Mouse (Mus musculus) embryonic facial prominence, embryonic 13.5 days (tissue): ENCODE results near the gene Eral1. TPM values are rescaled to one million over a fixed set of nuclear protein-coding genes. Genes with fewer than 3 reads are reported as not detected.

Experiments
- ATAC-seq: fragments of 200-750 bp; cut with Nextera tagmentation; 2 replicates; pipeline ENCODE4 v1.8.0; 2017; ENCODE audit warnings: low read depth; ENCODE audit not compliant: insufficient number of reproducible peaks, insufficient read depth, low FRiP score, low TSS enrichment
- H3K27ac ChIP-seq: fragments of 300-500 bp; sonication (generic); 2 replicates; pipeline ENCODE4 v1.5.1; 2015; ENCODE audit warnings: moderate library complexity, mild to moderate bottlenecking, inconsistent platforms
- H3K27me3 ChIP-seq: fragments of 300-500 bp; sonication (generic); 2 replicates; pipeline ENCODE4 v1.6.1; 2015; ENCODE audit warnings: mild to moderate bottlenecking, inconsistent platforms
- H3K36me3 ChIP-seq: fragments of 300-500 bp; sonication (generic); 2 replicates; pipeline ENCODE4 v1.6.1; 2015; ENCODE audit warnings: mild to moderate bottlenecking, inconsistent platforms
- H3K4me1 ChIP-seq: fragments of 300-500 bp; sonication (generic); 2 replicates; pipeline ENCODE4 v1.6.1; 2015; ENCODE audit warnings: inconsistent platforms
- H3K4me2 ChIP-seq: fragments of 300-500 bp; sonication (generic); 2 replicates; pipeline ENCODE4 v1.6.1; 2015; ENCODE audit warnings: moderate library complexity, mild to moderate bottlenecking, inconsistent platforms
- H3K4me3 ChIP-seq: fragments of 300-500 bp; sonication (generic); 2 replicates; pipeline ENCODE4 v1.5.1; 2015; ENCODE audit warnings: mild to moderate bottlenecking, inconsistent platforms
- H3K9ac ChIP-seq: fragments of 300-500 bp; sonication (generic); 2 replicates; pipeline ENCODE4 v1.6.1; 2015; ENCODE audit warnings: mild to moderate bottlenecking, inconsistent platforms
- H3K9me3 ChIP-seq: fragments of 300-500 bp; sonication (generic); 2 replicates; pipeline ENCODE4 v1.6.1; 2016; ENCODE audit warnings: inconsistent platforms
- WGBS: fragments of 180-500 bp; shearing (Covaris S2); methylation state at CpG from one replicate; pipeline ENCODE4 v1.1.7; 2015; ENCODE audit warnings: mixed read lengths; 5-methylcytosine and 5-hydroxymethylcytosine counted together
- microRNA counts: library from miRNA; unstranded; fragments of <30 nt; microRNA quantifications from one replicate; lab custom pipeline; 2016
- microRNA-seq: library from miRNA; unstranded; fragments of <30 nt; microRNA quantifications from one replicate; pipeline ENCODE4, GENCODE M21; 2016
- polyA plus RNA-seq: library from polyadenylated mRNA; unstranded; fragments of >200 nt; fragmentation: Nextera tagmentation; extraction: Ambion mirVana; gene quantifications from 2 replicates; pipeline ENCODE4 v1.2.1, GENCODE M21; 2015

Eral1 gene
- polyA plus RNA-seq, 1 experiment from 2014 or later: 34.8 TPM

DNA sequence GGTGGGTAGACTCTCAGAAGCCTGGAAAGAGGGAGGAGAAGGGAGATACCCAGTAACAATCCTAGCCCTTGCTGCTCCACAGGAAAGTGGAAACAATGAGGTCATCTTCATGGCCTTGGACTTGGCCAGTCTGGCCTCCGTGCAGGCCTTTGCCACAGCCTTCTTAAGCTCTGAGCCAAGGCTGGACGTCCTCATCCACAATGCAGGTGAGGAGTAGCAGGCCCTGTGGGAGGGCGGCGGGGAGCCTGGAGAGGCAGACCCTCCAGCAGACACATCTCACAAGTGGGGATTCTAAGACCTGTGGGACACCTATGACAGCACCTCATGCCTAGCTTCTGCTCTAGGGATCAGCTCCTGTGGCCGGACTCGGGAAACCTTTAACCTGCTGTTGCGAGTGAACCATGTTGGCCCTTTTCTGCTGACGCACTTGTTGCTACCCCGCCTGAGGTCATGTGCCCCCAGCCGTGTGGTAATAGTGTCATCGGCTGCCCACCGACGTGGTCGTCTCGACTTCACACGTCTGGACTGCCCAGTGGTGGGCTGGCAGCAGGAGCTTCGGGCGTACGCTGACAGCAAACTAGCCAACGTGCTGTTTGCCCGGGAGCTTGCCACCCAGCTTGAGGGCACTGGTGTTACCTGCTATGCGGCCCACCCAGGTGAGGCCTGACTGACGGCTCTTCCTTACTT, 46.1 kb downstream of the Eral1 start:
- 92% methylated on average over 23 of the region's 23 CpGs for WGBS
- Histone ChIP-seq H3K9ac (no peak overlapping the region), H3K9me3 (no peaks in the 10 kb centered on the region), H3K4me3 (no peak overlapping the region), H3K27me3 (no peaks in the 10 kb centered on the region), H3K4me2 (no peak overlapping the region), H3K4me1 (peaks cover 50% of the 10 kb centered on the region), H3K36me3 (peaks cover 20% of the 10 kb centered on the region), H3K27ac (no peak overlapping the region)
- ATAC-seq: no peak

- H3K9me3 ChIP-seq: no peaks in the 10 kb centered on the region
- peak overlapping the region; percentile 77 for H3K4me3 ChIP-seq
- H3K27me3 ChIP-seq: no peaks in the 10 kb centered on the region
- peak overlapping the region; percentile 88 for H3K9ac ChIP-seq
- H3K4me2 ChIP-seq: peak overlapping the region; percentile 80
- peaks cover 40% of the 10 kb centered on the region for H3K4me1 ChIP-seq
- peak overlapping the region; percentile 92; the same call in 1 of the 2 replicates for H3K27ac ChIP-seq
- 13% methylated on average over 5 of the region's 5 CpGs for WGBS
- no peak for ATAC-seq
- H3K36me3 ChIP-seq: peaks cover 32% of the 10 kb centered on the region
Observed at GRCm38 (mm10) chr11:78032809-78033195, 47.4 kb downstream of the Eral1 start.

DNA sequence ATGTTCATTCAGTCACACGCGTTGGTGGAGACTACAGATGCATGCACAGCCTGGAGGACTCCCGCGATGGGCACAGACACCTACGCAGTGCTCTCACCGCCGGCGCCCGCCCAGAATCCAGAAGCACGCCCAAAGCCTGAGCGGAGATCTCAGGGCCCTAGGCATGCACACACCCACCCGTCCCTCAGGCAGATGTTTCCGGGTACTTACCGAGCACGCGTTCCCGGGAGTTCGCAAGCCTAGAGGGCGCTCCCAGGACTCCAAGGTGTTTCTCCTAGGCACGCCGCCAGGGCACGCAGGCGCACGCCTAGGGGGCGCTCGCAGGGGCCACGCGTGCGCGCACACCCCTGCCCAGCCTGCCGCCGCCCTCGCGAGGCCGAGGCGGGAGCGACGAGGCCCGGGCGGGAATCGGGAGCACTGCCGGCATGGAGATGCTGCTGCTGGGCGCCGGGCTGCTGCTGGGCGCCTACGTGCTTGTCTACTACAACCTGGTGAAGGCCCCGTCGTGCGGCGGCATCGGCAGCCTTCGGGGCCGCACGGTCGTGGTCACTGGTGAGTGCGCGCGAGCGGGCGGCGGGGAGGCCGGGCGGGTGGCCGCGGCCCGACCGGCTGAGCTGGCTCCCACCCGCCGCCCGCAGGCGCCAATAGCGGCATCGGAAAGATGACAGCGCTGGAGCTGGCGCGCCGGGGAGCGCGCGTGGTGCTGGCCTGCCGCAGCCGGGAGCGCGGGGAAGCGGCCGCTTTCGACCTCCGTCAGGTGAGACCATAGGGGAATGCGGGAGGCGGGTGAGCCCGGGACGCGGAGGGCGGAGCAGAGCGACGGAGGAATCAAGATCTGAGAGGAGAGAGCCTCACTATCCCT, 48.0 kb downstream of the Eral1 start, which contains the start of gene Dhrs13:
Gene Dhrs13 (plus strand): TSS at position 334 of the 862 bp plus-strand sequence.
- under 1% methylated on average over 96 of the region's 96 CpGs for WGBS
- no peaks in the 10 kb centered on the region for H3K27me3 ChIP-seq

GRCm38 (mm10) chr11:78031389-78031788, 48.8 kb downstream of the Eral1 start:
- no peaks in the 10 kb centered on the region for H3K27me3 ChIP-seq
- WGBS: 32% methylated on average over 6 of the region's 6 CpGs
- peaks cover 28% of the 10 kb centered on the region for H3K4me1 ChIP-seq
- peak overlapping the region; percentile 92 for H3K27ac ChIP-seq
- H3K4me3 ChIP-seq: peak overlapping the region; percentile 77
- peak overlapping the region; percentile 88 for H3K9ac ChIP-seq
- no peaks in the 10 kb centered on the region for H3K9me3 ChIP-seq
- H3K36me3 ChIP-seq: peaks cover 47% of the 10 kb centered on the region
- peak overlapping the region; percentile 80 for H3K4me2 ChIP-seq
- no peak for ATAC-seq

More for the DNA sequence above, 48.0 kb downstream of the Eral1 start, which contains the start of gene Dhrs13:
- H3K4me1 ChIP-seq: peaks cover 34% of the 10 kb centered on the region
- H3K9me3 ChIP-seq: no peaks in the 10 kb centered on the region
- H3K27ac ChIP-seq: peak within 1 kb of the TSS; percentile 92
- peak within 1 kb of the TSS; percentile 88 for H3K9ac ChIP-seq
- ATAC-seq: peak; percentile 82
- H3K4me2 ChIP-seq: peak within 1 kb of the TSS; percentile 80
- peaks cover 39% of the 10 kb centered on the region for H3K36me3 ChIP-seq
- H3K4me3 ChIP-seq: peak within 1 kb of the TSS; percentile 77

- Histone ChIP-seq H3K4me1 (peaks cover 28% of the 10 kb centered on the region), H3K27ac (no peak overlapping the region), H3K36me3 (peaks cover 54% of the 10 kb centered on the region), H3K4me2 (no peak overlapping the region), H3K27me3 (no peaks in the 10 kb centered on the region), H3K9me3 (no peaks in the 10 kb centered on the region), H3K4me3 (no peak overlapping the region), H3K9ac (no peak overlapping the region)
- WGBS: 59% methylated on average over 2 of the region's 2 CpGs
- ATAC-seq: no peak
Observed at GRCm38 (mm10) chr11:78030600-78030999, 49.6 kb downstream of the Eral1 start.

DNA sequence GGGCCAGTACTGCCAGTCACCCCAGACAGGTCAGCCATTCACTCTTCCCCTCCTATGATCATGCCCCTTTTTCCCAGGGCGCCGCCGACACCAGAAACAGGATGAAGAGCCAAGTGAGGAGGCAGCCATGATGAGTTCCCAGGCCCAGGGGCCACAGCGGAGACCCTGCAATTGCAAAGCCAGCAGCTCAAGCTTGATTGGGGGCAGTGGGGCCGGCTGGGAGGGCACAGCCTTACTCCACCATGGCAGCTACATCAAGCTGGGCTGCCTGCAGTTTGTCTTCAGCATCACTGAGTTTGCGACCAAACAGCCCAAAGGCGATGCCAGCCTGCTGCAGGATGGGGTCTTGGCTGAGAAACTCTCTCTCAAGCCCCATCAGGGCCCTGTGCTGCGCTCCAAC, 50.9 kb downstream of the Eral1 start:
- no peak overlapping the region for H3K4me3 ChIP-seq
- no peak for ATAC-seq
- H3K4me2 ChIP-seq: no peak overlapping the region
- peaks cover 57% of the 10 kb centered on the region for H3K36me3 ChIP-seq
- H3K4me1 ChIP-seq: peaks cover 25% of the 10 kb centered on the region
- WGBS: 86% methylated on average over 8 of the region's 8 CpGs
- no peaks in the 10 kb centered on the region for H3K9me3 ChIP-seq
- no peaks in the 10 kb centered on the region for H3K27me3 ChIP-seq
- H3K9ac ChIP-seq: no peak overlapping the region
- no peak overlapping the region for H3K27ac ChIP-seq

GRCm38 (mm10) chr11:78023607-78024006, 56.6 kb downstream of the Eral1 start:
- Histone ChIP-seq H3K27ac (no peak overlapping the region), H3K36me3 (peaks cover 86% of the 10 kb centered on the region), H3K4me3 (no peak overlapping the region), H3K27me3 (no peaks in the 10 kb centered on the region), H3K9me3 (no peaks in the 10 kb centered on the region), H3K9ac (no peak overlapping the region), H3K4me1 (no peaks in the 10 kb centered on the region), H3K4me2 (no peak overlapping the region)
- WGBS: 84% methylated on average over 8 of the region's 8 CpGs
- ATAC-seq: no peak

MicroRNAs within 50 kb of the gene (microRNA counts, 519-probe panel; counts per million panel counts)
- microRNA mmu-miR-144 (lab: Ali Mortazavi, UCI): 3,498 counts per million, percentile 79 among the panel's probes with 10 or more counts
- microRNA mmu-miR-451 (lab: Ali Mortazavi, UCI): 2,731 counts per million, percentile 65 among the panel's probes with 10 or more counts

Small RNA genes lying within 50 kb of the gene (microRNA-seq; reads per million reads assigned to microRNA genes)
- 69.2 reads per million, percentile 48 among the genes with 10 or more reads in this experiment for gene Mir144
- gene Mir451a: not detected
- gene Mir451b: not detected

Other genes starting within 250 kb of the Eral1 start
- 1.1 and 1.3 TPM in 2 replicates for gene Pipox, start 186.3 kb downstream of the Eral1 start, polyA plus RNA-seq
- gene Sez6, start 149.6 kb downstream of the Eral1 start, polyA plus RNA-seq: 1.5 and 2.6 TPM in 2 replicates
- gene Phf12, start 97.6 kb downstream of the Eral1 start, polyA plus RNA-seq: 19.8 and 22.7 TPM in 2 replicates
- gene Dhrs13, start 48.1 kb downstream of the Eral1 start, polyA plus RNA-seq: 16.1 and 20.5 TPM in 2 replicates
- 49.4 and 53.2 TPM in 2 replicates for gene Flot2, start 42.5 kb downstream of the Eral1 start, polyA plus RNA-seq
- 14.1 and 16.9 TPM in 2 replicates for gene Fam222b, start 14.3 kb upstream of the Eral1 start, polyA plus RNA-seq
- 91.5 and 103 TPM in 2 replicates for gene Traf4, start 85.2 kb upstream of the Eral1 start, polyA plus RNA-seq
- 17.4 and 18.1 TPM in 2 replicates for gene Nek8, start 96.3 kb upstream of the Eral1 start, polyA plus RNA-seq
- 15.4 and 17.2 TPM in 2 replicates for gene Tlcd1, start 96.3 kb upstream of the Eral1 start, polyA plus RNA-seq
- gene Rpl23a, start 103.2 kb upstream of the Eral1 start, polyA plus RNA-seq: 1,597 and 1,678 TPM in 2 replicates
- 172 and 188 TPM in 2 replicates for gene Rab34, start 108.0 kb upstream of the Eral1 start, polyA plus RNA-seq
- 3.2 and 4.1 TPM in 2 replicates for gene Proca1, start 113.0 kb upstream of the Eral1 start, polyA plus RNA-seq
- 81.9 and 90.6 TPM in 2 replicates for gene Sdf2, start 165.4 kb upstream of the Eral1 start, polyA plus RNA-seq
- gene Supt6, start 165.6 kb upstream of the Eral1 start, polyA plus RNA-seq: 30.3 and 32.2 TPM in 2 replicates
- gene 2610507B11Rik, start 181.4 kb upstream of the Eral1 start, polyA plus RNA-seq: 73.7 and 79.6 TPM in 2 replicates
- gene BC030499, start 210.5 kb upstream of the Eral1 start, polyA plus RNA-seq: 0.28 TPM in 1 of 2 replicates, not detected in the other
- gene Spag5, start 221.1 kb upstream of the Eral1 start, polyA plus RNA-seq: 36.4 and 44.3 TPM in 2 replicates
- gene Aldoc, start 242.6 kb upstream of the Eral1 start, polyA plus RNA-seq: 16.6 and 21.1 TPM in 2 replicates
- 75.7 and 79.5 TPM in 2 replicates for gene Pigs, start 248.0 kb upstream of the Eral1 start, polyA plus RNA-seq